Mouse (Mus musculus) hindbrain, embryonic 14.5 days (tissue): Measurements from ENCODE around the gene Nfasc. TPM values are rescaled to one million over a fixed set of nuclear protein-coding genes. Genes with fewer than 3 reads are reported as not detected.
A peak's percentile ranks its signal among the peaks of the same experiment; 100 is the strongest.

Experiments used
- ATAC-seq: fragments of 200-750 bp; cut with Nextera tagmentation; 2 replicates; pipeline ENCODE4 v1.8.0; 2017; ENCODE audit warnings: moderate number of reproducible peaks, mild to moderate bottlenecking, moderate TSS enrichment, moderate library complexity; ENCODE audit not compliant: low FRiP score
- DNase-seq: peaks from one replicate; pipeline ENCODE4 v3.0.0-alpha.2; 2015; ENCODE audit warnings: low spot score
- H3K27ac ChIP-seq: fragments of 300-500 bp; sonication (generic); 2 replicates; pipeline ENCODE4 v1.5.1; 2014; ENCODE audit warnings: mild to moderate bottlenecking, moderate library complexity
- H3K27me3 ChIP-seq: fragments of 300-500 bp; sonication (generic); 2 replicates; pipeline ENCODE4 v1.6.1; 2014; ENCODE audit warnings: mild to moderate bottlenecking, low read length, mixed read lengths; ENCODE audit not compliant: control insufficient read depth, insufficient read depth
- H3K36me3 ChIP-seq: fragments of 300-500 bp; sonication (generic); replicated peaks from 2 replicates; pipeline ENCODE4 v1.6.1; 2014; ENCODE audit not compliant: control insufficient read depth, insufficient read depth
- H3K4me1 ChIP-seq: fragments of 300-500 bp; sonication (generic); replicated peaks from 2 replicates; pipeline ENCODE4 v1.6.1; 2014; ENCODE audit warnings: antibody characterized with exemption, low read length, mixed read lengths; ENCODE audit not compliant: control insufficient read depth, insufficient read depth
- H3K4me2 ChIP-seq: fragments of 300-500 bp; sonication (generic); replicated peaks from 2 replicates; pipeline ENCODE4 v1.6.1; 2014; ENCODE audit warnings: mild to moderate bottlenecking, moderate library complexity
- H3K4me3 ChIP-seq: fragments of 300-500 bp; sonication (generic); replicated peaks from 2 replicates; pipeline ENCODE4 v1.5.1; 2014; ENCODE audit warnings: mild to moderate bottlenecking, low read length
- H3K9ac ChIP-seq: fragments of 300-500 bp; sonication (generic); 2 replicates; pipeline ENCODE4 v1.6.1; 2014
- H3K9me3 ChIP-seq: fragments of 300-500 bp; sonication (generic); 2 replicates; pipeline ENCODE4 v1.6.1; 2016; ENCODE audit warnings: low read length; ENCODE audit not compliant: control insufficient read depth
- WGBS: fragments of 180-500 bp; shearing (Covaris S2); extraction: QIAGEN DNeasy Blood & Tissue Kit; methylation state at CpG from one replicate; pipeline ENCODE4 v1.1.7; 2014; 5-methylcytosine and 5-hydroxymethylcytosine counted together
- polyA plus RNA-seq: library from polyadenylated mRNA; unstranded; fragments of >200 nt; fragmentation: Nextera tagmentation; extraction: Ambion mirVana; gene quantifications from 2 replicates; pipeline ENCODE4 v1.2.1, GENCODE M21; 2014

Nfasc gene
- polyA plus RNA-seq, 1 experiment from 2014 or later, result 42.8 TPM

DNA sequence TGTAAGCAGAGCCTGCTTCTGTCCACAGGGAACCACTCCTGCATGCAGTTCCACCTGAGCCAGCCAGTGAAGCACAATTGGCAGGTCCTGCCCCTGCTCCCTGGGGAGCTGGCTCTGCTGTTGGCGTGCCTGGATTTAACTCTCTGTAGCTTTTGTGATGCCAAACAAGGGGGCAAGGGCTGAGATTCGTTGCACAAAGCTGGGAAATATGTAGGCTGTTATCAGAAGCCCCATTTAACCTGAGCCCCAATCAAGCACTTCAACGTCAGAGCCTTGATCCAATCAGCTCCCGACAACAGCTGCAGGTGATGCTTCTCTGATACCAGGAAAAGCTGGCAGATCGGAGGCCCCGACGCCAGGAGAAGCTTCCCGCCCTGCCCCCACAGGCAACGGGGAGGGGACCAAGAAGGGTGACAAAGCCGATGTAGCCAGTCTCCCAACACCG lies 2.5 kb downstream of the Nfasc start:
- DNase-seq (peak; percentile 79), ATAC-seq (peak; percentile 79)
- Histone ChIP-seq H3K36me3 (no peaks in the 10 kb centered on the region), H3K27me3 (no peaks in the 10 kb centered on the region), H3K9me3 (no peaks in the 10 kb centered on the region), H3K4me1 (peaks cover 58% of the 10 kb centered on the region), H3K9ac (peak overlapping the region; percentile 80), H3K4me2 (peak overlapping the region; percentile 84), H3K27ac (peak overlapping the region; percentile 92), H3K4me3 (peak overlapping the region; percentile 62)
- under 1% methylated on average over 11 of the region's 11 CpGs for WGBS

DNA sequence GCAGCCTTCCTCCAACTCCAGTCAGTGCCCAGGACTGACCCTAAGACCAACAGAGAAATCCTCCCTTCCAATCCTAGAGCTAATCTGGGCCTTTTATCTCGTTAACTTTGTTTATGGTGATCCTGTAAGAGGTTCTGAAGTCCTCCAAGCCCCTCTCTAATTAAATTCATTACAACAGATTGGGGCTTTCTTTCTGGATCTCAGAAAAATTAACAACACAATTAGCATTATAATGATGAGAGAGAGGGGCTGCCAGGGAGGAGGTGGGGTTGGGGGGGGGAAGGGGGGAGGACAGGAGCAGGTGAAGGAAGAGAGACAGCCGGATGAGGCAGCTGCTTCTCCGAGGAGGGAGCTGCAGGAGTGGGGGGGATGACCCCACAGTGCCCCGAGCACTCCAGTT lies 5.4 kb downstream of the Nfasc start:
- Histone ChIP-seq H3K36me3 (no peaks in the 10 kb centered on the region), H3K4me3 (no peak overlapping the region), H3K9ac (no peak overlapping the region), H3K27ac (peak overlapping the region; percentile 18; the same call in 1 of the 2 replicates), H3K27me3 (no peaks in the 10 kb centered on the region), H3K9me3 (no peaks in the 10 kb centered on the region), H3K4me1 (peaks cover 78% of the 10 kb centered on the region), H3K4me2 (peak overlapping the region; percentile 8; the same call in 1 of the 2 replicates)
- 10% methylated on average over 4 of the region's 4 CpGs for WGBS
- ATAC-seq (no peak), DNase-seq (no peak)

DNA sequence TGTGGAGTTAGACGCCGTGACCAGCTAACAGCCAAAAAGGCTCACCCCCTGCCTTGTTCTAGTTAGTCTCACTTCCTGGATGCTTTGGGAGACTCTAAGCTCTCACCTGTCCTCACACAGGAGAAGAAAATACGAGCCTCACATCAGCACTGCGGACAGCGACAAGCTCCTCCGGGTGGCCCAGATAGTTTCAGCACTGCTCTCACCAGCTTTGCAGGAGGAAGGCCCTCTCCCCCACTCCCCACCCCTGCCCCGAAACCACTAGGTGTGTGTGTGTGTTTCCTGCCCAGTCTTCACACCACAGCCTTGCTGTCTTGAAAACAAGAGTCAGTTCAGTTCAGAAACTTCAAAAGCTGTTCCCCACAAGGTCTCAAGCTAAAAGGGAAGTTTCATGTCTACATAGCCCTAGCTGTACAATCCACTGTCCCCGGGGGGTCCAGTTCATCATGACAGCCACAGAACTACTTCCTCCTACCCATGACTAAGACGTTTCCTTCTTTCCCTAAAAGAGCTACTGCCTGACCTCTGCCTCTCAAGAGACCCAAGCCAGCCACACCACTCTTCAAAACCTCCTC lies 7.6 kb downstream of the Nfasc start:
- ATAC-seq (no peak), DNase-seq (no peak)
- H3K4me1 ChIP-seq, result peaks cover 78% of the 10 kb centered on the region
- H3K9ac ChIP-seq, result no peak overlapping the region
- no peaks in the 10 kb centered on the region for H3K9me3 ChIP-seq
- no peaks in the 10 kb centered on the region for H3K36me3 ChIP-seq
- no peak overlapping the region for H3K4me2 ChIP-seq
- 48% methylated on average over 9 of the region's 9 CpGs for WGBS
- H3K27ac ChIP-seq, result no peak overlapping the region
- H3K4me3 ChIP-seq, result no peak overlapping the region
- H3K27me3 ChIP-seq, result no peaks in the 10 kb centered on the region

DNA sequence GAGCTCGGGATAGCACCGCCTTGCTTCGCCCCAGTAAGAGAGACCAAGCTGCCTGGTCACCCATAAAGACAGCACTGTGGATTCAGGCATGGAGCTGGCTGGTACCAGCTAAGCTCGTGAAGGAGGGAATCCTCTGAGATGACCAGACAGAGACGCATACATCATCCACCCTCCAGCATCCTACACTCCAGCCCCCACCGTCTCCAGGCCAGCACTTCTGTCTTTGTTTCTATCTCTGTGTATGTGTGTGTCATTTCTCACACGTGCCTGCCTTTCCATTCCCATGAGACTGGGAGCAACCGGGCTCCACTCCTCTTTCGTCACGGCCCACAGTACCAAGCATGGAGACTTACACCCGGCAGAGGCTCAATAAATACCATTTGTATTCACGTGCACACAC lies 9.3 kb downstream of the Nfasc start:
- Histone ChIP-seq H3K4me3 (no peak overlapping the region), H3K4me2 (no peak overlapping the region), H3K36me3 (no peaks in the 10 kb centered on the region), H3K9ac (no peak overlapping the region), H3K9me3 (no peaks in the 10 kb centered on the region), H3K27ac (peak overlapping the region; percentile 49), H3K27me3 (no peaks in the 10 kb centered on the region), H3K4me1 (peaks cover 79% of the 10 kb centered on the region)
- no peak for DNase-seq
- peak; percentile 51; the same call in 1 of the 2 replicates for ATAC-seq
- 43% methylated on average over 12 of the region's 12 CpGs for WGBS

DNA sequence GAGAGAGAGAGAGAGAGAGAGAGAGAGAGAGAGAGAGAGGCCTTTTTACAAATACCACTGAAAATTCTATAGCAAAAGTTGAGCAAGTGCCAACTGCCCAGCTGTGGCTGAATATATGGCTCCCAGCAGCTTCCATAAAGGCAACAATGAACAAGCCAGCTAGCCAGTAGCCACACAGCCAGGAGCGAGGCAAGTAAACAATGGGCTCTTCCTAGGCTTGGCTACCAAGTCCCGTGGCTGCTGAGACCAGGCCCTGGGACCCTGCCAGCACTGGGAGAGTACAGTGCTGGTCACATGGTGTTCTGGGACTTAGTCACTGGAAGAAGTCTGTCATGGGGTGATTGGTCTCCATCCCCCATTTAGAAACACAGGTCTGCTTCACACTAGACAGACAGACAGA lies 14.0 kb downstream of the Nfasc start:
- H3K4me3 ChIP-seq, result no peak overlapping the region
- H3K36me3 ChIP-seq, result no peaks in the 10 kb centered on the region
- H3K4me1 ChIP-seq, result peaks cover 42% of the 10 kb centered on the region
- WGBS, result 29% methylated on average over 2 of the region's 2 CpGs
- H3K9me3 ChIP-seq, result no peaks in the 10 kb centered on the region
- no peak for DNase-seq
- ATAC-seq, result no peak; the same call in 1 of the 2 replicates
- H3K27ac ChIP-seq, result no peak overlapping the region
- no peaks in the 10 kb centered on the region for H3K27me3 ChIP-seq
- H3K9ac ChIP-seq, result no peak overlapping the region
- H3K4me2 ChIP-seq, result no peak overlapping the region

- DNase-seq (no peak), ATAC-seq (no peak)
- 82% methylated on average over 4 of the region's 4 CpGs for WGBS
- Histone ChIP-seq H3K9ac (no peak overlapping the region), H3K4me2 (no peak overlapping the region), H3K27ac (no peak overlapping the region), H3K9me3 (no peaks in the 10 kb centered on the region), H3K27me3 (no peaks in the 10 kb centered on the region), H3K36me3 (no peaks in the 10 kb centered on the region), H3K4me1 (peaks cover 33% of the 10 kb centered on the region), H3K4me3 (no peak overlapping the region)
These were observed 19.2 kb downstream of the Nfasc start for GRCm38 (mm10) chr1:132722362-132722761.

GRCm38 (mm10) chr1:132721266-132721665 lies 20.3 kb downstream of the Nfasc start:
- WGBS, result 73% methylated on average over 3 of the region's 3 CpGs
- no peak overlapping the region for H3K9ac ChIP-seq

GRCm38 (mm10) chr1:132718225-132718624 lies 23.4 kb downstream of the Nfasc start:
- no peak overlapping the region for H3K4me3 ChIP-seq
- H3K4me1 ChIP-seq, result peaks cover 45% of the 10 kb centered on the region
- H3K27ac ChIP-seq, result peak overlapping the region; percentile 72
- no peak overlapping the region; the same call in 1 of the 2 replicates for H3K4me2 ChIP-seq
- no peak overlapping the region for H3K9ac ChIP-seq
- 22% methylated on average over 5 of the region's 5 CpGs for WGBS
- DNase-seq (peak; percentile 53), ATAC-seq (0 out of 2 replicates have a peak, but pooled peaks have one; percentile 58)
- H3K27me3 ChIP-seq, result no peaks in the 10 kb centered on the region
- H3K9me3 ChIP-seq, result no peaks in the 10 kb centered on the region
- no peaks in the 10 kb centered on the region for H3K36me3 ChIP-seq

More at GRCm38 (mm10) chr1:132721266-132721665, 20.3 kb downstream of the Nfasc start:
- Histone ChIP-seq H3K27ac (no peak overlapping the region), H3K27me3 (no peaks in the 10 kb centered on the region), H3K4me2 (no peak overlapping the region), H3K36me3 (no peaks in the 10 kb centered on the region), H3K9me3 (no peaks in the 10 kb centered on the region), H3K4me1 (peaks cover 38% of the 10 kb centered on the region), H3K4me3 (no peak overlapping the region)
- DNase-seq (no peak), ATAC-seq (no peak)

DNA sequence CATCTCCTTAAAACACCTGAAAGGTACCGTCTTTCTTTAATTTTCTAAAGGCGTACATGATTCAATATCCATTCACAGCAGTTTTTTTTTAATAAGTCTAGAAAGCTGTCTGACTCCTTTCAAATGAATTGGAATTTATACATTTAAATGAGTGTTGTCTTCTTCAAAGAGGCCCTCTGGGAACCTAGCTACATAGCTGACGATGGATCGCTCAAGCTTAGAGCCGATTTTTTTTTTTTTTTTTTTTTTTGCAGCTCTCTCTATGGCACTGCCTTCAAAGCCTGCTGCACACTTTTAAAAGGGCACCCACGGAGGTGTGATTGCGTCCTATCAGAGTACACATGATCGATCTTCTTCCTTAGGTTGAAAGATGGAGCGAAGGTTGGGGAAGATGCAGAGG lies 26.6 kb downstream of the Nfasc start:
- ATAC-seq (no peak), DNase-seq (no peak)
- Histone ChIP-seq H3K4me1 (peaks cover 45% of the 10 kb centered on the region), H3K4me3 (no peak overlapping the region), H3K36me3 (no peaks in the 10 kb centered on the region), H3K9ac (no peak overlapping the region), H3K27ac (no peak overlapping the region), H3K4me2 (no peak overlapping the region), H3K9me3 (no peaks in the 10 kb centered on the region), H3K27me3 (no peaks in the 10 kb centered on the region)
- 57% methylated on average over 9 of the region's 9 CpGs for WGBS
